Mouse (Mus musculus): Measurements from ENCODE around the gene Ankfn1. TPM values are rescaled to one million over a fixed set of nuclear protein-coding genes. Genes with fewer than 3 reads are reported as not detected.
A peak's percentile ranks its signal among the peaks of the same experiment; 100 is the strongest.

Ankfn1 gene
- polyA plus RNA-seq, 1 experiment from 2014 or later, result 0.05 TPM

- Histone ChIP-seq H3K9ac (ENCODE audit: low read length) (no peak overlapping the region), H3K9me3 (ENCODE audit: control insufficient read depth, low read length) (no peaks in the 10 kb centered on the region), H3K27me3 (ENCODE audit: control insufficient read depth, insufficient read depth, low read length) (no peaks in the 10 kb centered on the region), H3K27ac (replicated peaks; ENCODE audit: low read depth, low read length) (no peak overlapping the region), H3K36me3 (ENCODE audit: control insufficient read depth, insufficient read depth, low read length) (no peaks in the 10 kb centered on the region), H3K4me3 (ENCODE audit: low read depth, low read length) (no peak overlapping the region), H3K4me2 (ENCODE audit: low read depth, severe bottlenecking) (no peak overlapping the region), H3K4me1 (ENCODE audit: control insufficient read depth, insufficient read depth, low read length) (no peaks in the 10 kb centered on the region; the same call in 1 of the 2 replicates)
- DNase-seq (ENCODE audit: low spot score) (no peak), ATAC-seq (ENCODE audit: insufficient number of reproducible peaks, low FRiP score, low TSS enrichment, low read depth) (no peak)
- 72% methylated on average over 5 of the region's 5 CpGs for WGBS
Observed at GRCm38 (mm10) chr11:89356018-89356417, 421.4 kb downstream of the Ankfn1 start.

- WGBS, result 16% methylated on average over 12 of the region's 12 CpGs
- Histone ChIP-seq H3K9me3 (ENCODE audit: control insufficient read depth, low read length) (no peaks in the 10 kb centered on the region), H3K4me3 (ENCODE audit: low read depth, low read length) (no peak overlapping the region), H3K27me3 (ENCODE audit: control insufficient read depth, insufficient read depth, low read length) (no peaks in the 10 kb centered on the region), H3K4me1 (ENCODE audit: control insufficient read depth, insufficient read depth, low read length) (no peaks in the 10 kb centered on the region), H3K27ac (replicated peaks; ENCODE audit: low read depth, low read length) (no peak overlapping the region), H3K4me2 (ENCODE audit: low read depth, severe bottlenecking) (no peak overlapping the region), H3K9ac (ENCODE audit: low read length) (no peak overlapping the region), H3K36me3 (ENCODE audit: control insufficient read depth, insufficient read depth, low read length) (no peaks in the 10 kb centered on the region)
- DNase-seq (ENCODE audit: low spot score) (no peak), ATAC-seq (ENCODE audit: insufficient number of reproducible peaks, low FRiP score, low TSS enrichment, low read depth) (peak; percentile 44; the same call in 1 of the 2 replicates)
Observed at GRCm38 (mm10) chr11:89340238-89340637, 437.2 kb downstream of the Ankfn1 start.

Other genes with a start within 250 kb of the Ankfn1 start
- gene Pctp, start 225.2 kb upstream of the Ankfn1 start, polyA plus RNA-seq (2014; fragmentation: Nextera tagmentation; extraction: Ambion mirVana), result 11.1 and 14.8 TPM in 2 replicates

Data from limb, embryonic 11.5 days (tissue).